Mouse (Mus musculus): ENCODE data around the gene 6030468B19Rik. TPM values are rescaled to one million over a fixed set of nuclear protein-coding genes. Genes with fewer than 3 reads are reported as not detected.

6030468B19Rik gene
- polyA plus RNA-seq, 1 experiment, result not detected

DNA sequence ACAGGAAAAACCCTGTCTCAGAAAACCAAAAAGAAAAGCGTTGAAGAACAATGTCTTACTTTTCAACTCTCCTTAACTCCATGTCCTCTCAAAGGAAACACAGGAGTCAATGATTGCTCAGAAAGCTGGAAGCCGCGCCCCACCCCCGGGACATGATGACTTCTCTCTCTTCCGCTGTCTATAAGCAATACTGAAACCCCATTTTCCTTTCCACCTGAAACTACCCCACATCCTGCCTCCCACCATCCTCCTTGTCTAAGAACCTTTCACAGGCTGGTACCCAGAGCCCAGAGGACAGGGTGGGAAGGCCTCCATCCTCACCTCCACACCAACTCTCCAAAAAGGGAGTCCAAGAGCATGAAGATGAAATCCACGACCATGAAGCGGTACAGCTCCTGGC, 25.1 kb upstream of the 6030468B19Rik start:
- no peak overlapping the region for H3K27ac ChIP-seq (replicated peaks; ENCODE audit: low read depth, low read length)
- H3K4me1 ChIP-seq (ENCODE audit: control insufficient read depth, insufficient read depth, insufficient read length, low read length), result no peaks in the 10 kb centered on the region; the same call in 1 of the 2 replicates
- H3K4me3 ChIP-seq (ENCODE audit: insufficient read depth, low read depth, low read length), result no peak overlapping the region

DNA sequence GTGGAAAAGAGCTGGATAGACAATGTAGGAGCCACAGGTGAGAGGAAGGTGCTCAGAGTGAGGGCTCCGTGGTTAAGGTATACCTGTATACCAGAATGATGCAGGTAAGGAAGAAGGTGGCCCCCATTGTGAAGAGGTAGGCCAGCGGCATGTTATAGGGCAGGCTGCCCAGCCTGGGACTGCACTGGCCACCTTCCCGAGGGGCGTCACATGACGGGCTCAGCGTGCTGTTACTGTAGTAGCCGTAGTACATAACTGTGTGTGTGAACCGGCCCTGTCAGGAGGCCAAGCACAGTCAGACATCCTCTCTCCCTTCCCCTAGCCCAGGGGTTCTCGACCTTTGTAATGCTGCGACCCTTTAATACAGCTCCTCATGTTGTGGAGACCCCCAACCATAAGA, 22.5 kb upstream of the 6030468B19Rik start:
- Histone ChIP-seq H3K4me1 (ENCODE audit: control insufficient read depth, insufficient read depth, insufficient read length, low read length) (peaks cover 6% of the 10 kb centered on the region; the same call in 1 of the 2 replicates), H3K4me3 (ENCODE audit: insufficient read depth, low read depth, low read length) (no peak overlapping the region), H3K27ac (replicated peaks; ENCODE audit: low read depth, low read length) (no peak overlapping the region)

DNA sequence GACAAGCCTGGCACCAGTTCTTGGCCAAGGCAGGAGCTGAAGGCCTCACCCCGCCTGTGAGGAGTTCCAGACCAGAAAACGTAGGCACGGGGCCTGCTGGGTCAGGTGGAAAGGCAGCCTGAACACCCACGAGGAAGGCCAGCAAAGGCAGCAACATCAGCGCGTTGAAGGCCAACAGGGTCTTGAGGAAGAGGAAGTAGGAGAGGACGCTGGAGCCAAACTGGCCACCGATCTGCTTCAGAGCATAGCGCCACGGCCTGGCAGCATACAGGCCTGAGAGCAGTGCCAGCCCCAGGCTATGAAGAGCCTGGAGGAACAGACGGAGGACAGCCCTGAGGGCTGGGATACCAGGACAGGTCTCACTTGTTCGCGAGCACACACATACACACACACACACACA, 21.9 kb upstream of the 6030468B19Rik start:
- Histone ChIP-seq H3K27ac (replicated peaks; ENCODE audit: low read depth, low read length) (no peak overlapping the region), H3K4me1 (ENCODE audit: control insufficient read depth, insufficient read depth, insufficient read length, low read length) (peaks cover 6% of the 10 kb centered on the region; the same call in 1 of the 2 replicates), H3K4me3 (ENCODE audit: insufficient read depth, low read depth, low read length) (no peak overlapping the region)

DNA sequence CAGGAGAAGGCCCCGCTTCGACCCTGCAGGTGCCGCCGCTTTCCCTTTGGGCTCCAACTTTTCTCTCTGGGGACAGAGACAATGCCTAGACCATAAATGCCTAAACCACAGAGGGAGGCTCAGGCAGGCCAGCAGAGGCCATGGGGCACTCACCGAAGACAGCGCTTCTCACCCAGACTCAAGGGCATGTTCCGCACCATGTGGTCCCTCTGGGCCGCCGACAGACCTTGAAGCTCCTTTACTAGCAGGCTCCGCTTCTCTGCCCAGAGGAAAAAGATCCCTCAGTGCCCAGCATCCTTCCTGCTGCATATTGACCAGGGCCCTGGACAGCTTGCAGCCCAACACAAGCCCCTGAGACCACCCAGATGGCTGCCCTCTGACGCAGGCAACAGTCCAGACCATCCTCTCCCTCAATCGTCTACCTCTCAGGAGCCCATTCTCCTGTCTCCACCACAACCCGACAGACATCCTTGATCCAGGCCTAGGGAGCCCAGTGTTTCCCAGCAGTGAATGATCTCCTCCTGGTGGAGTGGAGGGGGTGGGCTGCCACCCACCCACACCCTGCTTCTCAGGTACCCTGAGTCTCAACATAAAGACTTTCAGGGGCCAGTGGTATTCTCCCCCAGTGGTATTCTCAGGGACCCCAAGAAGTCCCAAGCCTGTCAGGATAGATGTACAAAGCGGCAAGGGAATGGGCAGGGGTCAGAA, 21.2 kb upstream of the 6030468B19Rik start:
- peaks cover 6% of the 10 kb centered on the region; the same call in 1 of the 2 replicates for H3K4me1 ChIP-seq (ENCODE audit: control insufficient read depth, insufficient read depth, insufficient read length, low read length)

DNA sequence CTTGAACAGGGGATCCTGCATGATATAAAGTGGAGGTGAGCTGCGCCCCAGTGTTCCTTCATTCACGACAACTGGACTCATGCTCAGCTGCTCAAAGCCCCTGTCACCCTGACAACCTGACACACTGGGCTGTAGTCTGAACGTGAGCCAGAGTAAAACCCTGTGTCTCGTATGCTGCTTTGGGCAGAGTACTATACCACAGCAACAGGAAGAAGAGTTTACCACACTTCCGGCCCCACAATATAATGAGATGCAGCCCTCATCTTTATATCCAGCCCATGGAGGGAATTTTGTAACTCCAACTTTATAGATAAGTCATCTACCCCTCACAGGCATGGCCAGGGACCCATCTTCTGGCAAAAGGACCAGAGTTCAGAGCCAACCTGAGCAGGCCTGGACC, 20.3 kb upstream of the 6030468B19Rik start:
- H3K4me1 ChIP-seq (ENCODE audit: control insufficient read depth, insufficient read depth, insufficient read length, low read length), result peaks cover 6% of the 10 kb centered on the region; the same call in 1 of the 2 replicates
- H3K27ac ChIP-seq (replicated peaks; ENCODE audit: low read depth, low read length), result no peak overlapping the region
- no peak overlapping the region for H3K4me3 ChIP-seq (ENCODE audit: insufficient read depth, low read depth, low read length)

More for the DNA sequence above, 21.2 kb upstream of the 6030468B19Rik start:
- Histone ChIP-seq H3K27ac (replicated peaks; ENCODE audit: low read depth, low read length) (no peak overlapping the region), H3K4me3 (ENCODE audit: insufficient read depth, low read depth, low read length) (no peak overlapping the region)

DNA sequence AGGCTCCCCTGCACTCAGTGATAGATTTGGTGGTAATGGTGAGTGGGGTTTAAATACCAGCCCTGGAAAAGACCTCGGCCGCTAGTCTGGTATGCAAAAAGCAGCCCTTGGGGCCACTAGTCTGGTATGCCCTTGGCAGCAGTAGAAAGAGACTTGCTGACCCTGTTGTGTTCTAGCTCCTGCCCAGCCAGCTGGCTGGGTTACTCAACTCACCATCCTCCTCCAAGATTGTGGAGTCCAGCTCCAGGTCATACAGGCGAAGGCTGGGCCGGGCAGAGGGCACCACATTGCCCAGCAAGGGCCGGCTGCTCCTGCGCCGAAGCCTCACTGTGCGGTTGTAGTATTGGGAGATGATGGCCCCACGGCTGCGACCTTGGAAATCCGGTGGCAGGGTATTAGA, 19.4 kb upstream of the 6030468B19Rik start:
- H3K27ac ChIP-seq (replicated peaks; ENCODE audit: low read depth, low read length), result no peak overlapping the region
- peaks cover 6% of the 10 kb centered on the region; the same call in 1 of the 2 replicates for H3K4me1 ChIP-seq (ENCODE audit: control insufficient read depth, insufficient read depth, insufficient read length, low read length)
- no peak overlapping the region for H3K4me3 ChIP-seq (ENCODE audit: insufficient read depth, low read depth, low read length)

DNA sequence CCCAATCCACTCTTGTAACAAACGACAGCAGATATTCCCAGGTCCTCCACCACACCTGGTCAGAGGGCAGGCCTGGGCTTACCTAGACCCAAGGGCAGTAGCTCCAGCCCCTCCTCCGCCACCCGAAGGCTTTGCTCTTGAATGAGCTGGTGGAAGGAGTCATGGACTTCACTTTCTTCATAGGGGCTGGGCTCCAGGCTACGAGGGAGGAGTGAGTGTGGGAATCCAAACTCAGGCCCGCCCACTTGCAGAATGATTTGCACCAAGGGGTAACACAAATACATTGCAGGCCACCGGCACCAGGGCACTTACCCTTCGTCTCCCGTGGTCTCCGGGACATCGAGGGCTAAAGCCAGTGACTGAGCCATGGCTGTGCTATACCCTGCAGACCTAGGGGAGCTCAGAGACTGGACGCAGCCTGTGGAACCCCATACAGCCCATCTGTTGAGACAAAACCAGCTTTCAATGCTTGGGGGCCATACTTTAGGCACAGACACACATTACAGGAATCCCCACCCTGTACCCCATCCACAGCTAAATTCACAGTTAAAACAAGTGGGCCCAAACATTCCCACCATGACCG, 18.5 kb upstream of the 6030468B19Rik start:
- peak overlapping the region; percentile 77 for H3K4me3 ChIP-seq (ENCODE audit: insufficient read depth, low read depth, low read length)
- peaks cover 6% of the 10 kb centered on the region; the same call in 1 of the 2 replicates for H3K4me1 ChIP-seq (ENCODE audit: control insufficient read depth, insufficient read depth, insufficient read length, low read length)
- H3K27ac ChIP-seq (replicated peaks; ENCODE audit: low read depth, low read length), result peak overlapping the region; percentile 95

DNA sequence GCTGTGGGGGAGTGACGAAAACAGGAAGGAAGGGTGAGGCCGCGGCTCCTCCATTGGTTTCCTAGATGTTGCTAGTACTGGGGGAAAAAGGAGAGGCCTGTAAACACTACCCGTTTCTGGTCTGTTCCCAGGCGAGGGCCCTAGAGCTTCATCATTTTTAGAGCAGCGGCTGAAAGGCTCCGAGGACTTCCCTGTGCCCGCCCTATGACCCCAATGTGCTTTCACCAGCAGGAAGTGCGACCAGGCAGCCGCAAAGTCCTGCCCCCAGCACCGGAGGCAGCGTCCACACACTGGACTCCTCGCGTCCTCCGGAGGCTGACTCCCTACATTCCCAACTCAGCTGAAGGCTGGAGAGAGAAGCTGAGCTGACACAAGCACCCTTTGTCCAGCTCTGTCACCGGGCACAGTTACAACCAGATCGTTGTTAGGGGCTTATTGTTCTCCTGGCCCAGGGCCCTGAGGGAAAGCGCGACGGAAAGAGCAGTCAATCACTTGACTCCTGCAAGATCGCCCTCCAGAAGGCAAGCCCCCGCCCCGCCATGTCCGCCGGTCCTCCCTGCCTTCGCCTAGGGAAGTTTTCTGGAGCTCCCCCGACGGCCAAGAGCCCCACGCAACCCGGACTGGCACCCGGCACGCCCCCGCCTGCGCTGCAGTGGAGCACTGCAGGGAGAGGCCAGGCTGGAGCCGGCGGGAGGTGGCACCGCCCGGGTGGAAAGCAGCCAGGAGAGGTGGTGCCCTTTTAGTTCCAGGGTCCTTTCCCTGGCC, 17.8 kb upstream of the 6030468B19Rik start:
- H3K27ac ChIP-seq (replicated peaks; ENCODE audit: low read depth, low read length), result peak overlapping the region; percentile 95
- peak overlapping the region; percentile 77 for H3K4me3 ChIP-seq (ENCODE audit: insufficient read depth, low read depth, low read length)
- peaks cover 6% of the 10 kb centered on the region; the same call in 1 of the 2 replicates for H3K4me1 ChIP-seq (ENCODE audit: control insufficient read depth, insufficient read depth, insufficient read length, low read length)

DNA sequence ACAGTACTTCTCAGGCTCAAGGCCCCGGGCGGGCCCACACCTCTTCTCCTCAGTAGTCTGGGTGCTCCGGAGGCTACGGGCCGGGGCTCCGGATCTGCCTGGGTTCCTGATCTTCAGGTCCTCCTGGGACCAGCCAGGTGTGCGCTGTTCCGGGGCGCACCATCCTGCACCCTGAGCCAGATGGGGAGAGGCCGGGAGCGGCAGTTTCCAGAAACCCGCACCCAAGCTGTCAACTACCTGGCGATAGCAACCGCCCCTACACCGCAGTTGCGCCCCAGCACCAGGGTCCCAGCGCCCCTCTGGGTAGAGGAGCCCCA, 17.3 kb upstream of the 6030468B19Rik start:
- Histone ChIP-seq H3K4me3 (ENCODE audit: insufficient read depth, low read depth, low read length) (peak overlapping the region; percentile 77), H3K4me1 (ENCODE audit: control insufficient read depth, insufficient read depth, insufficient read length, low read length) (peaks cover 6% of the 10 kb centered on the region; the same call in 1 of the 2 replicates), H3K27ac (replicated peaks; ENCODE audit: low read depth, low read length) (peak overlapping the region; percentile 95)

DNA sequence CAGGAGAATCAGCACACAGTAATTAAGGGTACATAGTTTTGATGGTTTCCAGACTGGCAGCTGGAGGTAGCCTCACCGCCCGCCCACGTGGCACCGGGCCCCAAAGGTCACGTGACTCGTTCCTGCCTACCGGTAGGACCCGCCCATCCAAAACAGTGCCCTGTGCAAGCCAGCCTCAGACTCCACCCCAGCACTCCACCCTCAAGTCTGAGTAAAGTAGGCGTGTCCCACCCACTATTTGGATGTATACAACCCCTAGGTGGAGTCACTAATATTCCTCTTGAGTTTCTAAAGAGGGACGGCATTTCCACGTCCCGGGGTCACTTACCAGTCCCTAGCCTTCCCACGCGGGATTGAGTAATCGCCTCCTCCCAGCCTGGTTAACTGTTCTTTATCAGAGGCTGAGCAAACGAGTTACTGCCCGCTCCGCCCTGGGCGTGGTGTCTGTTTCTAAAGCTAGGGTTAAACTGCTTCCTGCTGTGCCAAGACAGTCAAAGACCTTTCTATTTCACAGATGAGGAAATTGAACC, 16.8 kb upstream of the 6030468B19Rik start:
- H3K27ac ChIP-seq (replicated peaks; ENCODE audit: low read depth, low read length), result peak overlapping the region; percentile 95
- peaks cover 6% of the 10 kb centered on the region; the same call in 1 of the 2 replicates for H3K4me1 ChIP-seq (ENCODE audit: control insufficient read depth, insufficient read depth, insufficient read length, low read length)
- H3K4me3 ChIP-seq (ENCODE audit: insufficient read depth, low read depth, low read length), result peak overlapping the region; percentile 77

DNA sequence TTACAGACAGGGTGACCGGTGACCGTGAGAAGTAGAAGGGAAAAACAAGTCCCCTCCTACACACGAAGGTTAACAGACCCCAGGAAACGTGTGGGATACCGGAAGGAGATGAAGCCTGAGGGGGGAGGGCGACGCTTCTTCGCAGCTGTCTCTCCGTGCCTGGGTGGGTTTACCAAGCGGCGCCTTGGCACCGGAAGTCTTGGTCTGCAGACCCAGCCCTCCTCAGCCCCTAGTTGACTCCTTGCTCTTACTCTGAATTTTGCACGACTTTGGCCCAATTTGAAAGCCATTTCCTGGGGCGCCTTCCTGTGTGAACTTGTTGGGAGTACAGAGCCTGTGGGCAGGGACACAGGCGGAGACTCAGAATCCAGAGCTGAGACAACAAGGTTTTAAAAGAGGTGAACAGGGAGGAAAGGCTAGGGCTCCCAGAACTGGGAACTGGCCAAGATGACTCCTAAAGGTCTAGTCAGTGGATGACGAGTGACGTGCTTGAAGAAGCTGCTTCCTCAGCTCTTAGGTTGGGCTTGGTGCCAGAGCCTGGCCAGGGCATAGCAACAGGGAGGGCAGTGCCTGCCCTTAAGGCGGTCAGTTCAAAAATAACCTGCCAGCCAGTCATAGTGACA, 16.1 kb upstream of the 6030468B19Rik start:
- Histone ChIP-seq H3K27ac (replicated peaks; ENCODE audit: low read depth, low read length) (peak overlapping the region; percentile 95), H3K4me1 (ENCODE audit: control insufficient read depth, insufficient read depth, insufficient read length, low read length) (peaks cover 6% of the 10 kb centered on the region; the same call in 1 of the 2 replicates), H3K4me3 (ENCODE audit: insufficient read depth, low read depth, low read length) (peak overlapping the region; percentile 77)

DNA sequence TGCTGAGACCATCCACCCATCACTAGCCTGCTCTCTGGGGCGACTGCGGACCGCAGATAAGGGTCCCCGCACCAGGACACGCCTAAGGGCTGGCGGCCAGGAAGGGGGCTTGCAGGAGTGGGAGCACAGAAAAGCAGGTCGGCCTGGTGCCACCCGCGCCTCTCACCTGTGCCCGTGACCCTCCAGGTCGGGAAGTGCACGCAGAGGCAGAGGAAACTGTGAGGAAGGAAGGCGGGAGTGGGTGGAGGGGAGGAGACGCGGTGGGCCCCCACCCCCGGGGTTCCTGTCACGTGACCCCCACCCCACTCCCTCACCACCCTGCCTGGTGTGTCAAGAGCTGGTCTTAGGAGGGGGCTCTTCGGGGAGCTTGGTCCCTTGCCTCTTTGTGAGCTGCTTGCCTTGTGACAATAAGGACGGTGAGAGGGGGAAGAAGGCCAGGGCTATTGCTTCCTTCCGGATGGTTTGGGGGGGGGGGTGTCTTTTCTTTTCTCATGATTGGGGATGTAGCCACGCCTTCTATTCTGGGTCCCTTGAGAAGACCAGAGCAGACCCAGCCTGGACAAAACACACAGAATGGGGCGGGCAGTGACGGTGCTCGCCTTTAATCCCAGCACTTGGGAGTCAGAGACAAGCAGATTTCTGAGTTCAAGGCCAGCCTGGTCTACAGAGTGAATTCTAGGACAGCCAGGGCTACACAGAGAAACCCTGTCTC, 15.3 kb upstream of the 6030468B19Rik start, which contains the start of the genes Tmc8 and Tmc6:
TSS of gene Tmc8 (plus strand) at position 84 of the 712 bp plus-strand sequence.
TSS of gene Tmc6 (minus strand) at position 206 of the 712 bp plus-strand sequence.
- Histone ChIP-seq H3K4me1 (ENCODE audit: control insufficient read depth, insufficient read depth, insufficient read length, low read length) (peaks cover 6% of the 10 kb centered on the region; the same call in 1 of the 2 replicates), H3K27ac (replicated peaks; ENCODE audit: low read depth, low read length) (peak within 1 kb of the TSS; percentile 99), H3K4me3 (ENCODE audit: insufficient read depth, low read depth, low read length) (peak within 1 kb of the TSS; percentile 77)

DNA sequence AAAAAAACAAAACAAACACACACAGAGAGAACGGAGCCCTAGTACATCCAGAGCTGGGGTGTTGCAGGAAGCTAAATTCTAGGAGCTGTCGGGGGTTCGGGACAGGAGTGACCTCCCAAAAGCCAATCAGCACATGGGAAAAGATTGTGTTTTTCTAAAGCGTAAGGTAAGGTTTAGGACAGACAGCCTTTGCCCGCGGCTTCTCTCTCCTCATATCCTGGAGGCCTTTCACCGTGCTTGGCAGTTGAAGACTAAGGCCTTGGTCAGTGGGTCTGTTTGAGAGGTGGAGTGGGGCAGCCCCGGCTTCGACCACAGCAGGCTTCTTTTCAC, 14.8 kb upstream of the 6030468B19Rik start:
- H3K4me1 ChIP-seq (ENCODE audit: control insufficient read depth, insufficient read depth, insufficient read length, low read length), result peaks cover 6% of the 10 kb centered on the region; the same call in 1 of the 2 replicates
- peak overlapping the region; percentile 99 for H3K27ac ChIP-seq (replicated peaks; ENCODE audit: low read depth, low read length)
- peak overlapping the region; percentile 65 for H3K4me3 ChIP-seq (ENCODE audit: insufficient read depth, low read depth, low read length)

DNA sequence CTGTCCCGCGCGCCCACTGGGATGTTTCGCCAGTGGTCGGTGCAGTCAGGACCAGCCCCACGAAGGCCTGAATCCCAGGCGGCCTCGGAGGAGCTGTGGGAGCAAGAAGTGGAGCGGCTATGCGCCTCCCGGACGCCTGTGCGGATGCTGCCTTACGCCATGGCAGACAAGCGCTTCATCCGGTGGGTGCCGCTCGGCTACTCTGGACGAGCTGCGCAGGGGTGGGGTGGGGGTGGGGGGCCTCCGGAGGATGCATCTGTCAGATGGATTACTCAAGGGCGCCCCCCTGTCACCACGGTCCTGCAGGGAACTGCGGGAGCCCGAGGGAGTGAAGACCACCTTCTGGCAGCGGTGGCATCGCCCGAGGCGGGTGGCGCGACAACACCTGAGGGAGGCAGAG, 14.4 kb upstream of the 6030468B19Rik start:
- peaks cover 6% of the 10 kb centered on the region; the same call in 1 of the 2 replicates for H3K4me1 ChIP-seq (ENCODE audit: control insufficient read depth, insufficient read depth, insufficient read length, low read length)
- peak overlapping the region; percentile 99 for H3K27ac ChIP-seq (replicated peaks; ENCODE audit: low read depth, low read length)
- peak overlapping the region; percentile 65 for H3K4me3 ChIP-seq (ENCODE audit: insufficient read depth, low read depth, low read length)
